Mouse (Mus musculus) T-helper 2 cell (primary cell): Measurements from ENCODE around the gene Paqr7.
"Not testable (repeated sequence)": the region's sequence is repeated elsewhere in the genome, so short reads cannot be mapped to it uniquely, and the experiment has no call there.

Source experiments
- in situ Hi-C: fragments of 300-600 bp; cut with MboI, MseI; formaldehyde crosslinking; loops from one replicate; pipeline ENCODE4 v1.15.1; 2025; ENCODE audit warnings: high pct_unique_total_duplicates

Paqr7 gene

DNA sequence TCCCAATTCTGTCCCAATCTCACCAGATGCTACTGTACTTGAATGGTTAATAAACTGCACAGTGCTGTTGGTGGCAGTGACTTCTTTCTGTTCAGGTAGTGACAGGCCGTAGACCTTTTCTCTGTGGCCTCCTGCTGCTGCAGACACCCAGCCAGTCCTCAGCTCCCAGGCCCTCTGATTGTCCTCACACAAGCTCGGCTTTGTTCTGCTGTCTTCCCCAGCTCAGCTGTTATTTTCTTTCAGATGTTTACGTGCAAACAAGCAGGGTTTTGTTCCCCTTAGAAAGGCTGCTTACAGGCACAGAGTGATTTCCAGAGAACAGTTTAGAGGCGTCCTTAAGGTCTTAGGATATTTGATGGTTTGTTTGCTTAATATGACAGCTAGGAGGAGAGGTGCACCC is 22.7 kb upstream of the Paqr7 start:
- in situ Hi-C loops, result no loop called here

GRCm38 (mm10) chr4:134474240-134474639 is 22.3 kb upstream of the Paqr7 start:
- in situ Hi-C loops, result no loop called here

GRCm38 (mm10) chr4:134476899-134477298 is 19.6 kb upstream of the Paqr7 start:
- in situ Hi-C loops, result loop anchor here (5.0 kb wide), 1 partner anchor 75 kb away; no protein-coding TSS in a partner anchor

- in situ Hi-C loops, result loop anchor here (5.0 kb wide), 1 partner anchor 76 kb away; no protein-coding TSS in a partner anchor
Observed at GRCm38 (mm10) chr4:134478031-134478430, 18.5 kb upstream of the Paqr7 start.

DNA sequence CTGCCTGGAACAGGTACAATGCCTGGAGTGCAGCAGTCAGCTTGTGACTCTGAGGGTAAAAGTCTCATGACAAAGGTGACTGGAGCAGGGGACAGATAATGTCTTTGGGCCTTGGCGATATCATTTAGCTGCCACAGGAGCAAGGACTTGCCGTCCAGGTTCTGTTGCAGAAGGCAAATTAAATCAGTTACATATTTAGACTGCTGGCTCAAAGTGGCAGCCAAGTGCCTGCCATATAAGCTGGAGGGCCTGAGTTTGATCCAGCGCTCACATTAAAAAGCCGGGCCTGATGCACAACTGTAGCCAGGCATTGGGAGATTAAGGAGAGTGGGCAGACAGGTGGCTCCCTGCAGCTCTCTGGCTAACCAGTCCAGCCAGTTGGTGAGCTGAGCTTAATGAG is 16.7 kb upstream of the Paqr7 start:
- in situ Hi-C loops, result loop anchor here (5.0 kb wide), 1 partner anchor 78 kb away; no protein-coding TSS in a partner anchor

- in situ Hi-C loops, result no loop called here
Observed at GRCm38 (mm10) chr4:134480864-134481263, 15.6 kb upstream of the Paqr7 start.

DNA sequence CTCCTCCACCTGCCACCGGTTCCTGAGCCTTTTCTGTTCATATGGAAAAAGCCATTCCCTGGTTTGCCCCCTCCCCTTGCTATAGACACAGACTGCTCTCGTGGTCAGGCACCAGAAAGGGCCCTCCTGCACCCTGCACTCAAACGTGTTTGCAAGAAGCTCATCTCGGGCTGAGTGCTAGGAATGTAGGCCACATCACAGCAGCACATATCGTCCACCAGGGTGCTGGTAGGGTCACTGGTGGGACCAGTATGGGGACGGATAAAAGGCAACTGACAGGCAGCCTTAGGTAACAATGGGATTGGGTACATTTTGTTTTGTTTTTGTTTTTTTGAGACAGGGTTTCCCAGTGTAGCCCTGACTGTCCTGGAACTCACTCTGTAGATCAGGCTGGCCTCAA is 15.2 kb upstream of the Paqr7 start:
- in situ Hi-C loops, result no loop called here

GRCm38 (mm10) chr4:134482442-134482841 is 14.1 kb upstream of the Paqr7 start:
- in situ Hi-C loops, result no loop called here

DNA sequence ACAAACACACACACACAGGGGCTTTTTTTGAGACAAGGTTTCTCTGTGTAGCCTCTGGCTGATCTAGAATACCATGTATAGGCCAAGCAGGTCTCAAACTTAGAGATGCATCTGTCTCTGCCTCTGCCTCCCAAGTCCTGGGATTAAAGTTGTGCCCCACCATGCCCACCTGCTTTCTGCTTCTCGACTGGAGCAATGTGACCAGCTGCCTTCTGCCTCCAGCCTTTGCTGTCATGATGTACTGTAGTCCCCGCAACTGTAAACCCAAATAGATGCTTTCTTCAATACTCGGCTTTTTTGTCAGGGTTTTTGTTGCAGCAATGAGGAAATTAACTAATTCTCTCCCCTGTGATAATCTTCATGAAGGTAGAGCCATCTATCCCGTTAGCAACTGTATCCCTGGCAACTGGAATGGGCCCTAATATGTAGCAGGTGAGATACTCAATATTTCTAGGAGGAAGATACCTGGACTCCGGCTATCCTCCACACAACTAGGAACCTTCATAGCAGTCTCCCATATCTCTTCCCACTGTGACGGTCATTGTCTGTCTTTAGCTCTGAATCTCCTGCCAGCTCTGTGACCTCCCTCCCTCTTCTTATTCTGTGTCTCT is 13.3 kb upstream of the Paqr7 start:
- in situ Hi-C loops, result no loop called here

DNA sequence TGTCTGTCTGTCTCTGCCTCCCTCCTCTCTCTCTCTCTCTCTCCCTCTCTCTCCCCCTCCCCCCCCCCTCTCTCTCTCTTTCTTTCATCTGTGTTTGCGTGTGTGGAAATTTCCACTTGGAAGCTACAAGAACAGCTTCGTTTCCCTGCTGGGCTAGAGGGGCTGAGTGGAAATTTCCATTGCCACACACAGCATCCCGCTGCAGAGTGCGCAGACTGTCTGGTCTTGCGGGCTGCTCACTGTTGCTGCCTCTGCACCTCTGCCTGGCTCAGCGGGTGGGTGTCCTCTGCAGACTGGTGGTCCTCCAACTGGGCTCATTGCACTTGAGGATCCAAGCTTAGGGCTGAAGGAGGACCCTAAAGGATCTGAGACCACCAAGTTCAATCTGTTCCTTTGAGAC is 12.8 kb upstream of the Paqr7 start:
- in situ Hi-C loops, result no loop called here

DNA sequence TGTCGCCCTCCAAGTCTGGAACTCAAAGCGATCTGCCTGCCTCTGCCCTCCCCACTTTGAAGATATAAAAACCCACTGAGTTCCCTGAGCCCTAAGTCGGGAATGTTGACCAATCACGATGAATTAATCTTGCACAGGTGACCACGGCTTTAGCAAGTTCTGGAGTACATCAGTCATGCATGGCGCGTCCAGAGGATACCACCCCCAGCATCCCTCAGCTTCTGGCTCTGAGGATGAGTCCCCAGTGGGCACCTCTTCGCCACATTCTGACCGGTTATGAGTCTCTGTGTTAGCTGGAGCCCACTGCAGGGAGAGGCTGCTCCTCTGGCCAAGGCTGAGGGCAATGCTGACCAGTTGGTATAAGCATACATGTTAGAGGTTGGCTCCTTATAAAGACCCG is 12.3 kb upstream of the Paqr7 start:
- in situ Hi-C loops, result no loop called here

DNA sequence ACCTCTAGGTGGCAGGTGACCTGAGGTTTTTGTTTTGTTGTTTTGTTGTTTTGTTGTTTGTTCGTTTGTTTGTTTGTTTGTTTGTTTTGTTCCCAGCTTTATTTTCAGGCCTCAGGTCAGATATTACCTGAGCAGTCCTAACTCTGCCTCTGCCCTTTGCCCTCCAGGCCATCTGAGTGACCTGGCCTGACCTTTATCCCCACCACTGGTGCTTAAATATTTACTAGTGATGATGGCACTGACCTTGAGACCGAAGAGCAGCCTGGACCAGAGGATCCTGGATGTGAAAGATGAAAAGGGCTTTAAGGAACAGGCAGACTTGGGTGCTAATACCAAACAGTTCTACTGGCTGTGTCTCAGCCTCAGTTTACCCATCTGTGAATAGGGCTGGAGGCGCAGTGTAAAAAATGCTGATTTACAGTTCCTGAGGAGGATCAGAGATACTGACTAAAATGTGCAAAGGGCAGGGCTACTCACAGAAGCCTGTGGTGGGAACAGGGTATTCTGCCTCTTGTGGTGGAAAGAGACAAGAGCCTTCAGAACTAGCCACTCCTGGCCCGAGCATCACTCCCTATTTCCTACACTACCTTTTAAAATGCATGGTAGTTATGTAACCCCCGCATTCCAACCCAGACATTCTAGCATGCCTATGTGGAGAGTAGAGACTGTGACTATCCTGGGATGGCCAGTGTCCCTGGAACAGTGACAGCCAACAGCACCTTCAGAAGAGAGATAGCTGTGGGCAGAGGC is 11.2 kb upstream of the Paqr7 start:
- in situ Hi-C loops, result no loop called here

GRCm38 (mm10) chr4:134488211-134488610 is 8.3 kb upstream of the Paqr7 start:
- in situ Hi-C loops, result no loop called here

DNA sequence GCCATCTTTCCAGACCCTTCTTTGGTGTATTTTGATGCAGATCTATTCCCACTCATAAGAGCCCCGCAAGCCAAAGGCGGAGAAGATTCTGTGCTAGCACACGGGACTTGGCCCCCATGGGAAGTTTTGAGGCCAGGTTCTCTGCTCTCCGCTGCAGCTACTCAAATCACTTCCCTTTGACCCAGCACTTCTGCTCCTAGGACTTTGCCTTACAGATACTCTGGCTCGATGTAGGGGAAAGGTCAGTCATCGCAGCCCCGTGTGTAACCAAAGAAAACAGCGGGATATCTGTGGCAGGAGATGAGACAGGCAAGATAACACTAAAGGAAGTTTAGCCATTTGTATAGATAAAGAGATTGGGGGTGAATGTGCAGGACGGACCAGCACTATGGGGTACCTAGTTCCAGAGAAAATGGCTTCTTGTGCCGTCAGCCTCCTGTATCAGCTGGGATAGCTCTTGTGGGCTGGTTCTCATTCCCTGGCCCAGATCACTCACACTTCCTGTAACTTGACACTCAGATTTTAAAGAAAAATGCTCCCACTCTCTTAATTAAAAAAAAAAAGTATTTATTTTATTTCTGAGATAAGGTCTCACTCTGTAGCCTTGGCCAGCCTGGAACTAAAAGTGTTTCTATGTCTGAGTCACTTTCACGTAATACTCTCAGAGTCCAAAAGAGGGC is 6.4 kb upstream of the Paqr7 start:
- in situ Hi-C loops, result no loop called here

DNA sequence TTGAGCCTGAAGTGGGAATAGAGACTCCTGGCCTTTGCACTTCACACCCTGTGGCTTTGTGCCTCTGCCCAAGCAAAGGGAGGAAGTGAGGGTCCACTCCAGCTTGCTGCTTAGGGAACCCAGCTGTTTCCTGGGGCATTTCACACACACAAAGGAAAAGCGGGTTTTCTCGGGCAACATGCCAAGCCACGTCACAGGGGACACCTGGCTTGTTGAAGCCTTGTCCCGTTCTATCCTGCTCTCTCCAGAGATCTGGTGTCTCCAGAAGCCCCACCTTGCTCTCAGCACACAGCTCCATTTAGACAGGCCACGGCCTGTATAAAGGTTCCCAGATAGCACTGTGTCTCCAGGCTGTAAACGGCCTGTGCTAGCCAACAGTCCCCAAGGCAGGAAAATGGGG is 4.8 kb upstream of the Paqr7 start:
- in situ Hi-C loops, result no loop called here

- in situ Hi-C loops, result not testable (repeated sequence)
Observed at GRCm38 (mm10) chr4:134494161-134494560, 2.3 kb upstream of the Paqr7 start.

GRCm38 (mm10) chr4:134494780-134495545 is 1.5 kb upstream of the Paqr7 start:
- in situ Hi-C loops, result no loop called here

DNA sequence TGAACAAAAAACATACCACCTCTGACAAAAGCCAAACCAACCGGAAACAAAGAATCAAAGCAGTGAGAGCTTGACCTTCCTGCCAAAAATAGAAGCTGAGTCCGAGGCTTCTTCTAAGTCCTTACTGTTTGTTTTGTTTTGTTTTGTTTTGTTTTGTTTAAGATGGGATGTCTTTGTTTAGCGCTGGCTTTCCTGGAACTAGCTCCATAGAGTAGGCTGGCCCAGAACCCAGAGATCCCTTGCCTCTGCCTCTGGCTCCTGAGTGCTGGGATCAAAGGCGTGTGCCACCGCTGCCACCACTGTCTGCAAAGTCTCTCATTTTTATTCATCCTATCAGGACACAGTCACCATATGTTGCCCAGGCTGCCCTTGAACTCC is 962 bp upstream of the Paqr7 start:
- in situ Hi-C loops, result no loop called here

DNA sequence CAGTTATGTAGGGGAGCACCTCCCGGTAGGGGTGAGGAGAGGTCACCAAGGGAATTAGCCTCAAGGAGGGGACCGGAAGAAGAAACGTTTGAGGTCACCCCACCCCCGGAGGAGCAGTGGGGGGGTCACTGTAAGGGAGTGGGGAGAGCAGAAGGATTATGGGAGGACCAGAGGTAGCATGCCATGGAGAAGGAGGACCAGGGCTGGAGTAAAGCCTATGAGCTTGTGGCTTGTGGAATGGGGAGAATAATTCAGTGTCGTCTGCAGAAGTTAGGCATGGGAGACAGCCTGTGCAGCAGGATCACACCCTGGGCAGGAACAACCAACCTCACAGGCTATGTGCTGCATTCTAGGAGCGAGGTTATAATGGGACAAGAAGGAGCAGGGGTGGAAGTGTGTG is 726 bp downstream of the Paqr7 start:
- in situ Hi-C loops, result no loop called here

DNA sequence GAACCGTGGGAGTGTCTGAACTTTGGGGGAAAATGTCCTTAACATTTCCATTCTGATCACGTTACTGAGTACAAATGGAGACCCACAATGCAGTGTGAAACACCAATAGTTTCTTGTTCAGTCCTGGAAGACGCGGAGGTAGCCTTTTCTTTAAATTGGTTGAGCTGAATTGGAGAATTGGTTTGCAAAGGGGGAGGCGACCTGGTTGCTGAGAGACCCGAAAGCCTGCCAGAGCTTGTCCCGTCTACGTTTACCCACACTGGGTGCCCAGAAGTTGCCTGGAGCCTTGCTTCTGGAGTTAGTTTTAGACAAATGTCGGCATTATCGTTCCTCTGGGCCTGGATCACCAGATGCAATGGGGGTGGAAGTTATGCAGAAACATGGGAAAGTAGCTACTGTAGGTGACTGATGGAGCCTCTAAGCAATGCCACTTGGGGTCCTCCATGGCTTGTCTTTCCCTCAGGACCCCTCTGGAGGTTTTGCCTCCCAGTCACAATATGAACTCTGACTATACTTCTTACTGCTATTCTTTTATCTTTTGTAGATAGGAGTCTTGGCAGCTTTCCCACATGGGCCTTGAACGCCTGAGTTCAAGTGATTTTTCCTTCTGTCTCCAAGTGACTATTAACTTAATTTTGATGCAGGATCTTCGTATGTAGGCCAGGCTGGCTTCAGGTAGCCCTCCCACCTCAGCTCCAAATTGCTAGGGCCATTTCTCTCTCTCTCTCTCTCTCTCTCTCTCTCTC is 1.7 kb downstream of the Paqr7 start:
- in situ Hi-C loops, result no loop called here

DNA sequence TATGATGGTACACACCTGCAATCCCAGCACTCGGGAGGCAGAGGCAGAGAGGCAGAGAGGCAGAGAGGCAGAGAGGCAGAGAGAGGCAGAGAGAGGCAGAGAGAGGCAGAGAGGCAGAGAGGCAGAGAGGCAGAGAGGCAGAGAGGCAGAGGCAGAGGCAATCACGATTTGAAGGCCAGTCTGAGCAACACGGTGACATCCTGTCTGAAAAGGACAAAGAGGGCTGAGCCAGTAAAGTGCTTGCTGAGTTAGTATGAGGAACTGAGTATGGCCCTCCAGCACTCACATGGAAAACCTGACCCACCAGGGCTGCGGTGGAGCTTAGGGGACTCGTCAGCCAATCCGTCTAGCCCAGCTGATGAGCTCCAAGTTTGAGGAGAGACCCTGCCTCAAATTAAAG is 2.5 kb downstream of the Paqr7 start:
- in situ Hi-C loops, result not testable (repeated sequence)
